Mouse (Mus musculus) C2C12 (cell line): ENCODE measurements around the gene Taf9. TPM values are rescaled to one million over a fixed set of nuclear protein-coding genes. Genes with fewer than 3 reads are reported as not detected.

ENCODE experiments used
- H3K27me3 ChIP-seq: one replicate; pipeline ENCODE4 v1.6.1; 2011; ENCODE audit not compliant: control insufficient read depth, insufficient read depth, insufficient read length
- H3K36me3 ChIP-seq: one replicate; pipeline ENCODE4 v1.6.1; 2011; ENCODE audit not compliant: control insufficient read depth, insufficient read depth
- H3K4me3 ChIP-seq: one replicate; pipeline ENCODE4 v1.5.1; 2011; ENCODE audit warnings: mild to moderate bottlenecking, control low read depth; ENCODE audit not compliant: poor library complexity, insufficient read depth, severe bottlenecking
- H3K79me2 ChIP-seq: one replicate; pipeline ENCODE4 v1.6.1; 2011; ENCODE audit not compliant: control insufficient read depth, insufficient read depth
- H3K79me3 ChIP-seq: one replicate; pipeline ENCODE4 v1.6.1; 2011; ENCODE audit warnings: low read depth, control low read depth
- H3ac ChIP-seq: one replicate; pipeline ENCODE3; 2011; ENCODE audit warnings: low read depth; ENCODE audit not compliant: control insufficient read depth, insufficient read length
- CEBPB ChIP-seq: IDR thresholded peaks from one replicate; pipeline ENCODE4 v1.6.1; 2011; ENCODE audit warnings: low read depth, mild to moderate bottlenecking, control low read depth, moderate library complexity
- CTCF ChIP-seq: IDR thresholded peaks from one replicate; pipeline ENCODE4 v1.5.1; 2011; ENCODE audit not compliant: control insufficient read depth, insufficient read depth, insufficient read length
- FOSL1 ChIP-seq: IDR thresholded peaks from one replicate; pipeline ENCODE4 v1.8.0; 2011; ENCODE audit warnings: mild to moderate bottlenecking, low read length; ENCODE audit not compliant: poor library complexity, insufficient read depth, severe bottlenecking
- MAX ChIP-seq: IDR thresholded peaks from one replicate; pipeline ENCODE4 v1.6.1; 2011; ENCODE audit warnings: mild to moderate bottlenecking, control low read depth
- MYOD1 ChIP-seq: IDR thresholded peaks from one replicate; pipeline ENCODE4 v1.6.1; 2011; ENCODE audit warnings: low read depth; ENCODE audit not compliant: control insufficient read depth, insufficient read length
- MYOG ChIP-seq: IDR thresholded peaks from one replicate; pipeline ENCODE4 v1.6.1; 2011; ENCODE audit not compliant: control insufficient read depth, insufficient read length; ENCODE audit errors: extremely low read depth
- USF1 ChIP-seq: IDR thresholded peaks from one replicate; pipeline ENCODE4 v1.6.1; 2011; ENCODE audit warnings: low read depth, mild to moderate bottlenecking, control low read depth, moderate library complexity
- polyA plus RNA-seq: library from polyadenylated mRNA; unstranded; fragments of >200 nt; fragmentation: generic; extraction: Trizol; gene quantifications from one replicate; pipeline ENCODE4 v1.2.1, GENCODE M21; 2012; ENCODE audit warnings: missing spikeins

Taf9 gene
- polyA plus RNA-seq, 1 experiment, result 6.3 TPM

DNA sequence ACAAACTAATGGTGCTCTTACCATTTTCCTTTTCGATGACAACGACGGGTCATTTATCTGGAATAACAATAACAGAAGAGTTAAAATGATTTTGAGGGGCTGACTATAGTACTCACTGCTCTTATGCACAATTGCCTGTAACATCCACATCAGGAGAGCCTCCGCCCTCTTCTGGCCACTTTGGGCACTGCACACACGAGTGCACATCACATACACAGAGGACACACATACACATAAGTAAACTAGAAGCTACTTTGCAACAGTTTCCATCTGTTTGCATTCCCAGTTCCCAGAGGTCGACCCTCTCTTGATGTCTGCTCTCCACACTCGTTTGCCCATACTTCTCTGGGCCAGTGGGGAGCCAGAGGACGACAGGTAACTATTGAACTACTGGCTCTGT, 43.6 kb upstream of the Taf9 start:
- H3K36me3 ChIP-seq, result no peaks in the 10 kb centered on the region
- H3K79me2 ChIP-seq, result no peaks in the 10 kb centered on the region
- H3ac ChIP-seq, result no peak overlapping the region
- TF ChIP-seq MYOG, result no peak
- no peaks in the 10 kb centered on the region for H3K27me3 ChIP-seq
- no peaks in the 10 kb centered on the region for H3K79me3 ChIP-seq
- no peak overlapping the region for H3K4me3 ChIP-seq

DNA sequence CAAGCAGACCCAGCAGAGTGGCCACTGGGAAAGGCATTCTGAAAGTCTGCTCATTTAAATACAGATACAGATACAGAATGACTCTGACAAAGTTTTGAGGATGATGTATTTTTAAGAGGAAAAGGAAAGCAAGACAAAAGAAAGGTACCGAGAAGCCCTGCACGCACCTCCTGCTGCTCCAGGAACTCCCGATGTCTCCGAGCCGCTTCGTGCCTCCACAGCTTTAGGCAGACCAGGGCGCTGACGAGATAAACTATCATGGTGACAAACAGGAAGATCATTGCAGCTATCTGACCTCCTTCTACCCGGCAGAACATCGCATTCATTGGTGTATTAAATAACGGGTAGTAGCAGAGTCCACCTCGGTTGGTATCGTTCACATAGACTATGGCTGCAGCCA, 40.1 kb upstream of the Taf9 start:
- no peak overlapping the region for H3ac ChIP-seq
- H3K79me3 ChIP-seq, result no peaks in the 10 kb centered on the region
- no peak overlapping the region for H3K4me3 ChIP-seq
- H3K27me3 ChIP-seq, result no peaks in the 10 kb centered on the region
- H3K79me2 ChIP-seq, result no peaks in the 10 kb centered on the region
- TF ChIP-seq USF1, result no peak
- no peak for TF ChIP-seq MYOG
- TF ChIP-seq MYOD1, result no peak
- TF ChIP-seq FOSL1, result no peak
- no peak for TF ChIP-seq CEBPB
- TF ChIP-seq CTCF, result no peak
- no peak for TF ChIP-seq MAX
- peaks cover under 1% of the 10 kb centered on the region for H3K36me3 ChIP-seq

DNA sequence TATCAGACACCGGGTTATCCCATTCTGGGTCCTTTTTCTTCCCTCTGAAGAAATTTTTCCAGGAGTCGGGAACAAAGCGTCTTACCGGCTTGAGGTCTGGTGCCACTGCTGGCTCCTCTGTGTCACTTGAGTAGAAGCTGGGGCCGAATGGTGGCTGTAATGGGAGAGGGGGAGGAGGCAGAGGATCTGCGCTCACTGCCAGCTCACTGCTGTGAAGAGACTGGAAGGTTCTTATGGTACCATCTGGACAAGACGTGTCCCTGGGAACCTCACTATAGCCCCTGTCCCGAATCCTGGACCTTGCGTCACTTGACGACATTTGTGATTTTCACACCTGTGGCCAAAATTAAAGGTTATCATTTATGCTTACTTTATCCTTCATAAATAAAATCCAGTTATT, 39.1 kb upstream of the Taf9 start:
- no peaks in the 10 kb centered on the region for H3K27me3 ChIP-seq
- no peaks in the 10 kb centered on the region for H3K79me2 ChIP-seq

DNA sequence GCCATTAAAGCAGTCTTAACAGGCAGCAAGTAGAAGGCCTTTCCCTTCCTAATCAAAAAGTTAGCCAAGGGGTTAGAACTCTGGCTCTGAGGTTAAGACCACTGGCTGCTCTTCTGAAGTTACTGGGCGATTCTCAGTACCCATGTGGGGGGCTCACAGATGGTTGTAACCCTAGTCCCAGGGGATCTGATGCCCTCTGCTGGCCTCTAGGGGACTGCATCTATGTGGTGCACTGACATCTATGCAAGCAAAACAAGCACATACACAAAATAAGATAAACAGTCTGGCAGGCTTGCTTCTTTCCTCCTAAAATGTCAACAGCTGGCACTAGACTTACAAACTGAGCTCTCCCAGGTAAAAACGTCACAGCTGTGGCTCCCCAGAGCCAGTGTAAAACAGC, 38.5 kb upstream of the Taf9 start:
- Histone ChIP-seq H3K79me2 (no peaks in the 10 kb centered on the region), H3K4me3 (no peak overlapping the region), H3K79me3 (no peaks in the 10 kb centered on the region), H3ac (no peak overlapping the region), H3K36me3 (peaks cover 13% of the 10 kb centered on the region), H3K27me3 (no peaks in the 10 kb centered on the region)
- TF ChIP-seq USF1 (no peak), MYOD1 (no peak), CTCF (peak; percentile 4)

More for the DNA sequence above, 39.1 kb upstream of the Taf9 start:
- peaks cover 7% of the 10 kb centered on the region for H3K36me3 ChIP-seq
- no peak overlapping the region for H3K4me3 ChIP-seq
- no peak overlapping the region for H3ac ChIP-seq
- no peaks in the 10 kb centered on the region for H3K79me3 ChIP-seq
- TF ChIP-seq MYOD1 (no peak), FOSL1 (no peak), USF1 (no peak), CTCF (no peak), MYOG (no peak), MAX (no peak), CEBPB (no peak)

- Histone ChIP-seq H3K79me3 (no peaks in the 10 kb centered on the region), H3K27me3 (no peaks in the 10 kb centered on the region), H3ac (no peak within 1 kb of the TSS), H3K79me2 (no peaks in the 10 kb centered on the region), H3K36me3 (peaks cover 36% of the 10 kb centered on the region), H3K4me3 (no peak within 1 kb of the TSS)
- TF ChIP-seq MYOG, result no peak
- no peak for TF ChIP-seq FOSL1
- TF ChIP-seq USF1, result no peak
- TF ChIP-seq CTCF, result no peak
- no peak for TF ChIP-seq MAX
- TF ChIP-seq MYOD1, result no peak
Measured at GRCm38 (mm10) chr13:100616181-100617087, 34.9 kb upstream of the Taf9 start, which contains the start of gene Marveld2. Gene Marveld2, minus strand, starts transcription at chr13:100616971.

DNA sequence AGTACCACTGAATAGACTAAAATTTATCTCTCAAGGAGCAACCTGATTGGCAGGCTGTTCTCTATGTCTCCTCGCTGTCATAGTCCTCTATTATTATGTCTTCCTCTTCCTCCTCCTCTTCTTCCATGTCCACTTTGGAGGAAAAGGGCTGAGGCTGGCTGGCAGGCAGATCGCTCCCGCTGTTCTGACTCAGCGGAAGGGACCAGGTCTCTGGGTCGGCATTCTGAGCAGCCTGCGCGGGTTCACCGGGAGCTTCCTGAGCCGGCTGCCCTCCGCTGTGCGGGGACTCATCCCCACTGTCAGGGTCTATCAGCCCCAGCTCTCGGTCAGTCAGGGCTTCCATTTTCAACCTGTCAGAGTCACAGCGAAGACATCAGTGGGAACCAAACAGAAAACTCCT, 33.8 kb upstream of the Taf9 start:
- TF ChIP-seq CEBPB (no peak), MYOD1 (no peak), CTCF (no peak), USF1 (no peak), MYOG (no peak), FOSL1 (no peak), MAX (no peak)
- Histone ChIP-seq H3ac (no peak overlapping the region), H3K27me3 (no peaks in the 10 kb centered on the region), H3K36me3 (peaks cover 47% of the 10 kb centered on the region), H3K79me3 (no peaks in the 10 kb centered on the region), H3K4me3 (no peak overlapping the region), H3K79me2 (no peaks in the 10 kb centered on the region)
